Mouse (Mus musculus) cerebral cortex, adult 2 months (tissue): Measurements from ENCODE around the gene Tor1b.

ENCODE experiments used
- WGBS: fragments of 180-500 bp; shearing (Covaris S2); methylation state at CpG from one replicate; pipeline ENCODE4 v1.1.7; 2018; 5-methylcytosine and 5-hydroxymethylcytosine counted together

Gene Tor1b

GRCm38 (mm10) chr2:30931922-30932321 lies 20.8 kb upstream of the Tor1b start:
- WGBS = 92% methylated on average over 3 of the region's 3 CpGs

- WGBS = 75% methylated on average over 6 of the region's 6 CpGs
Measured at GRCm38 (mm10) chr2:30933032-30933431, 19.7 kb upstream of the Tor1b start.

GRCm38 (mm10) chr2:30933917-30934450 lies 18.8 kb upstream of the Tor1b start:
- 21% methylated on average over 7 of the region's 7 CpGs for WGBS

- 78% methylated on average over 3 of the region's 3 CpGs for whole genome bisulfite sequencing
Measured at GRCm38 (mm10) chr2:30936808-30937207, 16.0 kb upstream of the Tor1b start.

- 66% methylated on average over 8 of the region's 8 CpGs for WGBS
Measured at GRCm38 (mm10) chr2:30937731-30938130, 15.0 kb upstream of the Tor1b start.

GRCm38 (mm10) chr2:30938574-30938991 lies 14.2 kb upstream of the Tor1b start:
- 63% methylated on average over 4 of the region's 4 CpGs for WGBS

- WGBS = 92% methylated on average over 5 of the region's 5 CpGs
Measured at GRCm38 (mm10) chr2:30941586-30941985, 11.2 kb upstream of the Tor1b start.

GRCm38 (mm10) chr2:30942116-30942515 lies 10.6 kb upstream of the Tor1b start:
- 47% methylated on average over 7 of the region's 7 CpGs for WGBS

- WGBS = 10% methylated on average over 16 of the region's 16 CpGs
Measured at GRCm38 (mm10) chr2:30942603-30943011, 10.2 kb upstream of the Tor1b start.

GRCm38 (mm10) chr2:30952457-30952823 lies 319 bp upstream of the Tor1b start:
- WGBS = 25% methylated on average over 5 of the region's 5 CpGs

- 31% methylated on average over 6 of the region's 6 CpGs for WGBS
Measured at GRCm38 (mm10) chr2:30954797-30955196, 2.0 kb downstream of the Tor1b start.

- WGBS = 77% methylated on average over 4 of the region's 4 CpGs
Measured at GRCm38 (mm10) chr2:30957511-30957910, 4.8 kb downstream of the Tor1b start.

GRCm38 (mm10) chr2:30958726-30959125 lies 6.0 kb downstream of the Tor1b start:
- 86% methylated on average over 14 of the region's 14 CpGs for WGBS

GRCm38 (mm10) chr2:30959856-30960255 lies 7.1 kb downstream of the Tor1b start:
- 42% methylated on average over 5 of the region's 5 CpGs for WGBS

- WGBS = 76% methylated on average over 11 of the region's 11 CpGs
Measured at GRCm38 (mm10) chr2:30962570-30963254, 10.0 kb downstream of the Tor1b start.

- WGBS = 83% methylated on average over 8 of the region's 8 CpGs
Measured at GRCm38 (mm10) chr2:30965627-30966026, 12.9 kb downstream of the Tor1b start.

GRCm38 (mm10) chr2:30966826-30967225 lies 14.1 kb downstream of the Tor1b start:
- 10% methylated on average over 16 of the region's 16 CpGs for WGBS

GRCm38 (mm10) chr2:30967352-30968327 lies 14.9 kb downstream of the Tor1b start, which contains the start of gene Tor1a:
Tor1a (minus strand) TSS chr2:30967933.
- 2% methylated on average over 52 of the region's 59 CpGs for WGBS

GRCm38 (mm10) chr2:30981790-30982513 lies 29.2 kb downstream of the Tor1b start, which contains the start of the genes BC005624 and Usp20:
BC005624 (minus strand) TSS chr2:30982201.
Usp20 (plus strand) TSS chr2:30982279.
- WGBS = under 1% methylated on average over 66 of the region's 66 CpGs

GRCm38 (mm10) chr2:30983024-30983423 lies 30.3 kb downstream of the Tor1b start:
- WGBS = 38% methylated on average over 7 of the region's 7 CpGs
